3 mouse cellular contexts compared by ENCODE assay signal in genomic region chr19:6649885-6650284, GRCm38 (mm10).
A peak's percentile ranks its signal among the peaks of the same experiment; 100 is the strongest.
TF ChIP-seq lines count a peak whose summit lies in the region.

No protein-coding gene starts in this region.

TF ChIP-seq in CH12.LX, 34 proteins besides CTCF, POLR2A, EP300 and RAD21:
- TF ChIP-seq UBTF (IDR thresholded peaks at IDR 0.05; ENCODE audit: low read depth, low read length) (no peak), MAFK (IDR thresholded peaks at IDR 0.05; ENCODE audit: insufficient replicate concordance, low read length) (peak; percentile 60; the same call in 1 of the 2 replicates), HCFC1 (IDR thresholded peaks at IDR 0.05; ENCODE audit: low read depth, low read length) (no peak), MEF2A (IDR thresholded peaks at IDR 0.05; ENCODE audit: borderline replicate concordance, low read depth, low read length) (no peak), USF2 (conservative IDR thresholded peaks at IDR 0.05; ENCODE audit: low read depth, low read length) (no peak)

TF ChIP-seq in ES-E14, 5 proteins besides CTCF, POLR2A, EP300 and RAD21:
- TF ChIP-seq MAFK (IDR thresholded peaks at IDR 0.05; ENCODE audit: insufficient read depth, low read depth, low read length) (peak; percentile 82), HCFC1 (IDR thresholded peaks at IDR 0.05; ENCODE audit: borderline replicate concordance, insufficient read depth, low read length) (no peak), ZNF384 (IDR thresholded peaks at IDR 0.05; ENCODE audit: low read depth, low read length) (no peak)

TF ChIP-seq in MEL, 35 proteins besides CTCF, POLR2A, EP300 and RAD21:
- TF ChIP-seq TBP (IDR thresholded peaks at IDR 0.05; ENCODE audit: low read depth, low read length): no peak
- TF ChIP-seq MAFK (IDR thresholded peaks at IDR 0.05; ENCODE audit: borderline replicate concordance, low read depth, low read length): 0 out of 2 replicates have a peak, but pooled peaks have one; percentile 18
